10 mouse cellular contexts compared by ENCODE assay signal in genomic region chr7:130965909-130966365, GRCm38 (mm10). TPM values are rescaled to one million over a fixed set of nuclear protein-coding genes. Genes with fewer than 3 reads are reported as not detected.
DNase-seq lines count a peak whose midpoint lies in the region; ATAC-seq lines count a peak whose summit lies in the region.
"Had no signal": no experiment of that assay in that cellular context is flagged by ENCODE, and none has a peak within 500 bp of the region (broad histone marks: within the 10 kb centered on the region; RNA-seq: fewer than 3 reads in every experiment).

No protein-coding gene starts in this region.

- no peaks in the 10 kb centered on the region for H3K9me3 ChIP-seq in forebrain, embryonic 14.5 days (replicated peaks; ENCODE audit: control insufficient read depth, low read length)
- H3K9me3 ChIP-seq in hindbrain, embryonic 11.5 days (ENCODE audit: control insufficient read depth, low read length) = no peaks in the 10 kb centered on the region
- H3K9me3 ChIP-seq in midbrain, embryonic 13.5 days = no peaks in the 10 kb centered on the region
- H3K9me3 ChIP-seq: megakaryocyte, embryonic 14.5 days had no signal

- peak; percentile 86 for ATAC-seq in frontal cortex, adult (ENCODE audit: low TSS enrichment)
- ATAC-seq in forebrain, embryonic 14.5 days = peak; percentile 44; the same call in 1 of the 2 replicates
- no peak for ATAC-seq in hindbrain, embryonic 11.5 days (ENCODE audit: low FRiP score)
- ATAC-seq in midbrain, embryonic 13.5 days = peak; percentile 55; the same call in 1 of the 2 replicates

- no peak overlapping the region for H3K4me3 ChIP-seq in forebrain, embryonic 14.5 days (ENCODE audit: low read depth, low read length)
- no peak overlapping the region for H3K4me3 ChIP-seq in hindbrain, embryonic 11.5 days (ENCODE audit: low read depth, low read length)
- no peak overlapping the region for H3K4me3 ChIP-seq in midbrain, embryonic 13.5 days (replicated peaks)
- H3K4me3 ChIP-seq: erythroblast, embryonic 14.5 days had no signal

- no peaks in the 10 kb centered on the region for H3K27me3 ChIP-seq in forebrain, embryonic 14.5 days (replicated peaks; ENCODE audit: control insufficient read depth, insufficient read depth, low read length)
- H3K27me3 ChIP-seq in hindbrain, embryonic 11.5 days (ENCODE audit: control insufficient read depth, insufficient read depth, low read length) = no peaks in the 10 kb centered on the region
- H3K27me3 ChIP-seq in midbrain, embryonic 13.5 days = no peaks in the 10 kb centered on the region

- H3K4me2 ChIP-seq in forebrain, embryonic 14.5 days (ENCODE audit: low read length) = no peak overlapping the region
- no peak overlapping the region for H3K4me2 ChIP-seq in hindbrain, embryonic 11.5 days (replicated peaks; ENCODE audit: low read depth, low read length)
- no peak overlapping the region for H3K4me2 ChIP-seq in midbrain, embryonic 13.5 days (replicated peaks)

- H3K27ac ChIP-seq in forebrain, embryonic 14.5 days (ENCODE audit: low read depth, low read length) = peak overlapping the region; percentile 41; the same call in 1 of the 2 replicates
- 0 out of 2 replicates have a peak overlapping the region, but pooled peaks have one; percentile 21 for H3K27ac ChIP-seq in hindbrain, embryonic 11.5 days (ENCODE audit: low read depth, low read length)
- H3K27ac ChIP-seq in midbrain, embryonic 13.5 days = 0 out of 2 replicates have a peak overlapping the region, but pooled peaks have one; percentile 4

- no peaks in the 10 kb centered on the region for H3K36me3 ChIP-seq in forebrain, embryonic 14.5 days (ENCODE audit: control insufficient read depth, insufficient read depth, low read length)
- no peaks in the 10 kb centered on the region for H3K36me3 ChIP-seq in hindbrain, embryonic 11.5 days (ENCODE audit: control insufficient read depth, insufficient read depth, low read length)
- no peaks in the 10 kb centered on the region for H3K36me3 ChIP-seq in midbrain, embryonic 13.5 days

- WGBS in forebrain, embryonic 14.5 days = 42% methylated on average over 4 of the region's 4 CpGs
- 64% methylated on average over 4 of the region's 4 CpGs for WGBS in hindbrain, embryonic 11.5 days
- WGBS in midbrain, embryonic 13.5 days = 55% methylated on average over 4 of the region's 4 CpGs

- peaks cover 2% of the 10 kb centered on the region; the same call in 1 of the 2 replicates for H3K4me1 ChIP-seq in forebrain, embryonic 14.5 days (ENCODE audit: control insufficient read depth, insufficient read depth, low read length)
- no peaks in the 10 kb centered on the region for H3K4me1 ChIP-seq in hindbrain, embryonic 11.5 days (replicated peaks; ENCODE audit: control insufficient read depth, insufficient read depth, low read length)
- H3K4me1 ChIP-seq in midbrain, embryonic 13.5 days (replicated peaks) = peaks cover 9% of the 10 kb centered on the region; the same call in 1 of the 2 replicates

- no peak overlapping the region for H3K9ac ChIP-seq in forebrain, embryonic 14.5 days (ENCODE audit: low read length)
- H3K9ac ChIP-seq in hindbrain, embryonic 11.5 days (ENCODE audit: low read depth, low read length) = no peak overlapping the region
- H3K9ac ChIP-seq in midbrain, embryonic 13.5 days (replicated peaks) = no peak overlapping the region

- DNase-seq in frontal cortex, postnatal 25 days (ENCODE audit: low spot score in 2 of 2) = no peak
- DNase-seq in NIH3T3 (ENCODE audit: low read depth) = peak; percentile 91
- peak; percentile 85 for DNase-seq in forebrain, embryonic 14.5 days (ENCODE audit: low spot score)
- DNase-seq in hindbrain, embryonic 11.5 days (ENCODE audit: low spot score) = peak; percentile 24
- DNase-seq in spleen, adult 18-20 months = no peak
- no peak for DNase-seq in urinary bladder, adult 2 months (ENCODE audit: low spot score)

RNA-seq across cellular contexts. Expression of gene Htra1, which starts 30.0 kb away (rescaled TPM):
- 24.7 and 26.6 TPM in 2 replicates for polyA plus RNA-seq in forebrain, embryonic 14.5 days (2014; fragmentation: Nextera tagmentation; extraction: Ambion mirVana)
- polyA plus RNA-seq in hindbrain, embryonic 11.5 days (2014; fragmentation: Nextera tagmentation; extraction: Ambion mirVana) = 7.3 and 19.0 TPM in 2 replicates
- 4.3 and 6.2 TPM in 2 replicates for polyA plus RNA-seq in midbrain, embryonic 13.5 days (2015; fragmentation: Nextera tagmentation; extraction: Ambion mirVana)
- polyA plus RNA-seq in urinary bladder, adult 2 months (2012; rRNA removed) = 184 and 275 TPM in 2 replicates
- polyA plus RNA-seq: erythroblast, embryonic 14.5 days had no signal

Comparison
In these comparisons a context has a peak if more than half of its experiments do, and no peak if none do; other contexts are left out.
1. DNase-seq: peak in NIH3T3 (single experiment), forebrain, embryonic 14.5 days (single experiment) and hindbrain, embryonic 11.5 days (single experiment); none in frontal cortex, postnatal 25 days (0 of 2), spleen, adult 18-20 months (0 of 2) and urinary bladder, adult 2 months (single experiment).
2. Peak in every context shown above with its lines, with median percentiles within 50 percentile points of each other: H3K27ac ChIP-seq.